Mouse (Mus musculus) neural tube, embryonic 15.5 days (tissue): ENCODE data around the gene Tbkbp1. TPM values are rescaled to one million over a fixed set of nuclear protein-coding genes. Genes with fewer than 3 reads are reported as not detected.
"Not testable (repeated sequence)": the region's sequence is repeated elsewhere in the genome, so short reads cannot be mapped to it uniquely, and the experiment has no call there.

Experiments
- ATAC-seq: fragments of 200-750 bp; cut with Nextera tagmentation; 2 replicates; pipeline ENCODE4 v1.8.0; 2017; ENCODE audit warnings: mild to moderate bottlenecking, moderate TSS enrichment, moderate library complexity; ENCODE audit not compliant: low FRiP score
- H3K27ac ChIP-seq: fragments of 300-500 bp; sonication (generic); replicated peaks from 2 replicates; pipeline ENCODE4 v1.5.1; 2015; ENCODE audit warnings: mild to moderate bottlenecking, inconsistent platforms
- H3K27me3 ChIP-seq: fragments of 300-500 bp; sonication (generic); replicated peaks from 2 replicates; pipeline ENCODE4 v1.6.1; 2015; ENCODE audit warnings: inconsistent platforms
- H3K36me3 ChIP-seq: fragments of 300-500 bp; sonication (generic); 2 replicates; pipeline ENCODE4 v1.6.1; 2015; ENCODE audit warnings: inconsistent platforms
- H3K4me1 ChIP-seq: fragments of 300-500 bp; sonication (generic); 2 replicates; pipeline ENCODE4 v1.6.1; 2015; ENCODE audit warnings: inconsistent platforms
- H3K4me2 ChIP-seq: fragments of 300-500 bp; sonication (generic); 2 replicates; pipeline ENCODE4 v1.6.1; 2015; ENCODE audit warnings: inconsistent platforms, mild to moderate bottlenecking, moderate library complexity
- H3K4me3 ChIP-seq: fragments of 300-500 bp; sonication (generic); replicated peaks from 2 replicates; pipeline ENCODE4 v1.5.1; 2015; ENCODE audit warnings: mild to moderate bottlenecking, inconsistent platforms
- H3K9ac ChIP-seq: fragments of 300-500 bp; sonication (generic); replicated peaks from 2 replicates; pipeline ENCODE4 v1.6.1; 2015; ENCODE audit warnings: mild to moderate bottlenecking, inconsistent platforms
- H3K9me3 ChIP-seq: fragments of 300-500 bp; sonication (generic); replicated peaks from 2 replicates; pipeline ENCODE4 v1.6.1; 2016; ENCODE audit warnings: inconsistent platforms
- WGBS: fragments of 180-500 bp; shearing (Covaris S2); methylation state at CpG from one replicate; pipeline ENCODE4 v1.1.7; 2015; ENCODE audit warnings: mixed read lengths; 5-methylcytosine and 5-hydroxymethylcytosine counted together
- polyA plus RNA-seq: library from polyadenylated mRNA; unstranded; fragments of >200 nt; fragmentation: Nextera tagmentation; extraction: Ambion mirVana; gene quantifications from 2 replicates; pipeline ENCODE4 v1.2.1, GENCODE M21; 2015

Gene Tbkbp1
- polyA plus RNA-seq = 8.8 and 9.5 TPM in 2 replicates

DNA sequence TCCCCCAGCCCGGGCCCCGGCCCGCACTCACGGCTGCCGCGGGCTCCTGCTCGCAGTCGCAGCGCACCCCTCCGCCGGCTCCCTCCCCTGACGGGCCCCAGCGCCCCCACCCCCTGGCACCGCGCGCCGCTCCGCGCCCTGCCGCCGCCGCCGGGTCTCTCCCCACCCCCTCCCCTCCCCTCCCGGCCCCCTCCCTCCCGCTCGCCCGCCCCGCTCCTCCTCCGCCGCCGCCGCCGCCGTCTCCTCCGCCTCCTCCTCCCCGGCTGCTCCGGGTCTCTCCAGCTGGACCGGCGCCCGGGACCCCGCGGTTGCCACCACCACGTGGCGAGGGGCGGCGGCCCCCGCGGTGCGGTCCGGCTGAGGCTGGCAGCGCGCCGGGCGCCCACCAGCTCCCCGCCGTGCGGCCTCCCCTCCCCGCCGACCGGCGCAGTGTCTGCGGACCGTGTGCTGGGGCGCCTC lies at the start of gene Tbkbp1:
Gene Tbkbp1 (minus strand): TSS at position 153 of the 459 bp plus-strand sequence.
- H3K4me3 ChIP-seq = peak within 1 kb of the TSS; percentile 78
- WGBS = 0% methylated on average over 27 of the region's 64 CpGs
- H3K36me3 ChIP-seq = peaks cover 23% of the 10 kb centered on the region
- peak within 1 kb of the TSS; percentile 87 for H3K9ac ChIP-seq
- no peaks in the 10 kb centered on the region for H3K9me3 ChIP-seq
- H3K27ac ChIP-seq = peak within 1 kb of the TSS; percentile 96
- H3K4me1 ChIP-seq = peaks cover 45% of the 10 kb centered on the region
- peak within 1 kb of the TSS; percentile 89 for H3K4me2 ChIP-seq
- peak; percentile 13 for ATAC-seq
- H3K27me3 ChIP-seq = no peaks in the 10 kb centered on the region

DNA sequence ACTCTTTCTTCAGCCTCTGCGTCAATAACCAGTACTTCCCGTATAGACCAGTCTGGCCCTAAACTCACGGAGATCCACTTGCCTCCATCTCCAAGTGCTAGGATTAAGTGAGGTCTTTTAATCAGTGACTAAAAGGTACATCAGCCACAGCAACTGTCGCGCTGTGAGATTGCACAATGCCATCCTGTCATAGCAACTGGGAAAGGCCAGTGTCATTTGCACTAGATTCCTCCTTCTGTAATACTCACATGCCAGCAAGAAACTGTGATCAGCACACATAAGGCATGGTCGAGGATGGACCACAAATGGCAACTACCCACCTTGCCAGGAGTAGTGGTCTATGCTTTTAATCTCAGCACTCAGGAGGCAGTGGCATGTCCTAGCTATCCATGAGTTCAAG lies 48.2 kb upstream of the Tbkbp1 start:
- no peaks in the 10 kb centered on the region for H3K4me1 ChIP-seq
- no peak overlapping the region for H3K9ac ChIP-seq
- H3K9me3 ChIP-seq = no peaks in the 10 kb centered on the region
- no peaks in the 10 kb centered on the region for H3K36me3 ChIP-seq
- WGBS = 88% methylated on average over 6 of the region's 6 CpGs
- ATAC-seq = no peak
- H3K27ac ChIP-seq = no peak overlapping the region
- H3K4me3 ChIP-seq = no peak overlapping the region
- H3K27me3 ChIP-seq = no peaks in the 10 kb centered on the region
- H3K4me2 ChIP-seq = no peak overlapping the region

DNA sequence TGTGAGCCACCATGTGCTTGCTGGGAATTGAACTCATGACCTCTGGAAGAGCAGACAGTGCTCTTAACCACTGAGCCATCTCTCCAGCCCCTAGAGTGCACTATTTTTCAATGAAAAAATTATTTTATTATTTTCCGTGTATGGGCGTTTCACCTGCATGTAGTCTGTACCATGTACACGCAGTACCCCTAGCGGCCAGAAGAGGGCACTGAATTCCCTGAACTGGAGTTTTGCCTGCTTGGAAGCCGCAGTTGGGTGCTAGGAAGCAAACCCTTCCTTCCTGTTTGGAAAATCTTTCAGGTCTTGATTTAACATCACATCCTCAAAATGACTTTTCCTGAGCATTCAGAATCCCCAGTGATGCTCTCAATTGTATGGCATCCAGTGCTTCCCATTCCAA lies 47.3 kb upstream of the Tbkbp1 start:
- Histone ChIP-seq H3K4me1 (no peaks in the 10 kb centered on the region), H3K27ac (no peak overlapping the region), H3K4me3 (no peak overlapping the region), H3K9me3 (no peaks in the 10 kb centered on the region), H3K27me3 (no peaks in the 10 kb centered on the region), H3K4me2 (no peak overlapping the region), H3K9ac (no peak overlapping the region), H3K36me3 (no peaks in the 10 kb centered on the region)
- 21% methylated on average over 5 of the region's 5 CpGs for WGBS
- no peak for ATAC-seq

DNA sequence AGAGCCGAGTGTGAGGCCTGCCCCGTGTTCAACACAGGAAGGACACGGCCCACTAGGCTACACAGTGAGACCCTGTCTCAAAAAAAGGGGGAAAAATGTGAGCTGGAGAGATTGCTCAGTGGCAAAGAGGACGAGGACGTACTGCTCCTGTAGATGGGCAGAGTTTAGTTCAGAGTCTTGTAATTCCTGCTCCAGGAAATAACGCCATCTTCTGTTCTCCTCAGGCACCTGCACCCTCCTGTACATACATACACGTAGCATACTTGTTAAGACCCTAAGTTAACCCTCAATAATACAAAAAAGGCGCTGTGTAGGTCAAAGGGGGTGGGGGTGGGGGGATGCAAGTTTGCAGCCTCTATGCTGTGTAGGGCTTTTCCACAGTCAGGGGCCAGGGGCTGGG lies 45.7 kb upstream of the Tbkbp1 start:
- Histone ChIP-seq H3K9ac (no peak overlapping the region), H3K4me3 (no peak overlapping the region), H3K4me2 (no peak overlapping the region), H3K27ac (no peak overlapping the region), H3K27me3 (no peaks in the 10 kb centered on the region), H3K4me1 (no peaks in the 10 kb centered on the region), H3K9me3 (no peaks in the 10 kb centered on the region), H3K36me3 (no peaks in the 10 kb centered on the region)
- ATAC-seq = no peak
- 81% methylated on average over 8 of the region's 8 CpGs for WGBS

DNA sequence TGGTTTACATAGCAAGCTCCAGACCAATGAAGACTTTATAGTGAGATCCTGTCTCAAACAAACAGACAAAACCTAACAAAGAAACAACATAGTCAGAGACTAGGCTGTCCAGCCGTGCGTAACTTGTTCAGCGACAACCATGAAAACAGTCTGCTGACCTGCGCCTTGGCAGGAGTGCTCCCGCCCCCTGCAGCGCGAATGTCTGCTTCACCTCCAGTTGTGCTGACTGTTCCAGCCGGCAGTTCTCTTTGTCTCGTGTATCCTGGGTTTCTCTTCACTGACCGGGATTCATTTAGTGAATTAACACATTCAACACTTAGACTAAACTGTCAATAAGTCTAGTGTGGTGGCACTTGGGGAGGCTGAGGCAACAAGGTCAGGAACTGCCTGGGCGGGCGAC lies 45.2 kb upstream of the Tbkbp1 start:
- 66% methylated on average over 12 of the region's 12 CpGs for WGBS

DNA sequence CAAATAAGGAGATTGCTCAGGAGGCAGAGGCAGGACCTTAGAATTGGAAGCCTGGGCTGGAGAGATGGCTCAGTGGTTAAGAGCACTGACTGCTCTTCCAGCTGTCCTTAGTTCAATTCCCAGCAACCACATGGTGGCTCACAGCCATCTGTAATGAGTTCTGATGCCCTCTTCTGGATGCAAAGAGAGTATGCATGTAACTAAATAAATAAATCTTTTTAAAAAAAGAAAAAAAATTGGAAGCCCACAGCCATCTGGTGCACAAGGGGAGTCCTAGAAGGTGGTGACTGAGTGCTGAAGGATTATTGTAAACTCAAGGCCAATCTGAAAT lies 41.3 kb upstream of the Tbkbp1 start:
- peaks cover 11% of the 10 kb centered on the region for H3K4me1 ChIP-seq
- H3K27me3 ChIP-seq = no peaks in the 10 kb centered on the region
- ATAC-seq = no peak
- H3K36me3 ChIP-seq = no peaks in the 10 kb centered on the region
- H3K9ac ChIP-seq = no peak overlapping the region
- H3K9me3 ChIP-seq = no peaks in the 10 kb centered on the region
- no peak overlapping the region for H3K4me3 ChIP-seq
- no peak overlapping the region for H3K4me2 ChIP-seq
- H3K27ac ChIP-seq = no peak overlapping the region

More for the DNA sequence above, 45.2 kb upstream of the Tbkbp1 start:
- Histone ChIP-seq H3K4me1 (no peaks in the 10 kb centered on the region), H3K9me3 (no peaks in the 10 kb centered on the region), H3K27ac (no peak overlapping the region), H3K4me2 (no peak overlapping the region), H3K4me3 (no peak overlapping the region), H3K9ac (no peak overlapping the region), H3K36me3 (no peaks in the 10 kb centered on the region), H3K27me3 (no peaks in the 10 kb centered on the region)
- ATAC-seq = no peak

DNA sequence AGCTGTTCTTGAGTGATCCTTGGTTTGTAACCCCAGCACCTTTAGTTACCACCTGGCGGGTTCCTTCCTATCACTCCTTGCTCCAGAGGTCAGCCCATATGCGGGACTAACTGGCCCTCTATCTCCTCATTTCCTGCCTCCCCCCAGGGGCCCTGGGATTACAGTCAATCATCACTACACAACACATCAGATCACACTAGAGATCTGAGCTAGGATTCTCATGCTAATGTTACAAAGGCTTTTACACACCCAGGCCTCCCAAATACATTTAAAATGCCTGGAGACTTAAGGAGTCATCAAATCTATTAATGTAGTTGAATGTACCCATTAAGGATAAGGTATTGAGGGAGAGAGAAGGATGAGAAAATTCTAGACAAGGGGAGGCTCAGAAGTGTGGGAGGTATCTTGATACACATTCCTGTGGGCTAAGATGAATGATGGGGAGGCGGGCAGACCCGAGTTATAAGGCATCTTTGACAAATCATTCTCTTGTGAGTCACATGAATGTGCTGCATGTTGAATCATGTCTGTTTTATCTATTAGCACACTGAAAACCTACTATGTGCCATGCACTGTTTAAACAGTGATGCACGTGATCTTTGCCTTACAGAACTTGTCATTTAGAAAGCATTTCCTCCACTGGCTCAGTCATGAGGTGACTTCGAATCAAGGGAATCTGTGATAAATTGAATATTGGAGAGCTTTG lies 40.8 kb upstream of the Tbkbp1 start:
- ATAC-seq = no peak
- WGBS = 84% methylated on average over 6 of the region's 6 CpGs

DNA sequence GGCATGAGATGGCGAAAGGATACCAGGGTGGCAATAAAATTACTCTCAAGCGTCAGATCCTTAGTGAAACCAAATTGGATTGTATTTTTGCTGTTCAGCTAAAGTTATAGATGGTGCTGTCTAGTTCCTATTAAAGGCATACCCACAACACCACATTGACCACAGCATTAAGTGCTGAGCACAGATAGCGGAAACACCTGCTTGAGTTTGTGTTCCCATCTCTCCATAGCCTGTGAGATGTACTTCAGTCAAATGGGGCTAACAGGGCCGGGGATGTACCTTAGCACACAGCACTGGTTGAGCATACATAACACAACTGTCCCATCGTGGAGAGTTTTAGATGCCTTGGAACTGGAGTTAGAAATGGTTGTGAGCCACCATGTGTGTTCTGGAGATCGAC lies 39.7 kb upstream of the Tbkbp1 start:
- peaks cover 20% of the 10 kb centered on the region for H3K4me1 ChIP-seq
- H3K9me3 ChIP-seq = no peaks in the 10 kb centered on the region
- 90% methylated on average over 6 of the region's 6 CpGs for WGBS
- H3K27me3 ChIP-seq = no peaks in the 10 kb centered on the region
- H3K27ac ChIP-seq = no peak overlapping the region
- ATAC-seq = no peak
- H3K36me3 ChIP-seq = no peaks in the 10 kb centered on the region
- H3K4me3 ChIP-seq = no peak overlapping the region
- no peak overlapping the region for H3K9ac ChIP-seq
- no peak overlapping the region for H3K4me2 ChIP-seq

More for the DNA sequence above, 40.8 kb upstream of the Tbkbp1 start:
- Histone ChIP-seq H3K4me2 (no peak overlapping the region), H3K36me3 (no peaks in the 10 kb centered on the region), H3K27ac (no peak overlapping the region), H3K27me3 (no peaks in the 10 kb centered on the region), H3K9ac (no peak overlapping the region), H3K9me3 (no peaks in the 10 kb centered on the region), H3K4me1 (peaks cover 11% of the 10 kb centered on the region), H3K4me3 (no peak overlapping the region)

DNA sequence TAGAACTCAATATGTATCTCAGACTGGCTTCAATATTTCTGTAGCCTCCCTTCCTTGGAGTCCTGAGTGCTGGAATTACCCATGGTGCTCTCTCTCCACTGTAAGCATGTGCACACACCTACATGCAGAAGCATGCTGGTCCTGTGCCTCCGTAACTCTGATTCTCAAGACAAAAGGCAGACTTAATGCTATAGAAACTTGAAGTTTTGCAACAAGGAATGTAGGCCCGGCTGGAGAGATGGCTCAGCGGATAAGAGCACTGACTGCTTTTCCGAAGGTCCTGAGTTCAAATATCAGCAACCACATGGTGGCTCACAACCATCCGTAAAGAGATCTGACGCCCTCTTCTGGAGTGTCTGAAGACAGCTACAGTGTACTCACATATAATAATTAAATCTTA lies 38.4 kb upstream of the Tbkbp1 start:
- not testable (repeated sequence) for H3K27me3 ChIP-seq, H3K27ac ChIP-seq, H3K9ac ChIP-seq, H3K4me2 ChIP-seq, ATAC-seq, H3K9me3 ChIP-seq, H3K4me3 ChIP-seq, H3K36me3 ChIP-seq
- 90% methylated on average over 6 of the region's 6 CpGs for WGBS
- peaks cover 32% of the 10 kb centered on the region for H3K4me1 ChIP-seq

DNA sequence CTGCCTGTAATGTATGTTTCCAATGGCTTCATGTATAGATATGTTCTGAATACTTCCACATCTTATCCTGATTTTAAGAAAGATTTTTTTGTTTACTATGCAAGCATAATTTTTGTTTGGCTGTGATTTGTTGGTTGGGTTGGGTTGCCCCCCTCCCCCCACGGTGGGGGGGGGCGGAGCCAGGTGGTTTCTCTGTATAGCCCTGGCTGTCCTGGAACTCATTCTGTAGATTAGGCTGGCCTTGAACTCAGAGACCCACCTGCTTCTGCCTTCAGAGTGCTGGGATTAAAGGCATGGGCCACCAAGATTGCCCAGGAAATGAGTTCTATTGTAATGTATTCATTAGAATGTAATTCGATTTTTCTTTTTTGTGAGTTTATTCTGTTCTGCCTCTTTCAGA lies 37.9 kb upstream of the Tbkbp1 start:
- Histone ChIP-seq H3K4me2 (peak overlapping the region; percentile 85), H3K27ac (no peak overlapping the region), H3K4me1 (peaks cover 35% of the 10 kb centered on the region), H3K36me3 (peaks cover 10% of the 10 kb centered on the region), H3K9me3 (no peaks in the 10 kb centered on the region), H3K9ac (no peak overlapping the region), H3K4me3 (peak overlapping the region; percentile 95), H3K27me3 (no peaks in the 10 kb centered on the region)
- WGBS = 36% methylated on average over 3 of the region's 3 CpGs
- ATAC-seq = no peak

DNA sequence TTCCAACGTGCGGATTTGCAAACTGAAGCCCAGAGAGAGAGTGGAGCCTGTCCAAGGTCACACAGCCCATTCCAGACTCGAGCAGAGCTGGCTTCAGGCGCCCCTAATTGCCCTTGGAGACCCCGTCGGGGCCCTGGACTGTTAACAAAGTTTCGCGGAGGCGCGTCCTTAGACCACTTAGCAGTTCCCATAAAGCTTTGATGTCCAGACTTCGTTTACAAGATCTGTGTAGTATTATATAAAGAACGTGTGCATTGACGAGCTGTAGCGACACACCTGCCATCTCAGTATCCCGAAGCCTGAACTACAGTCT lies 37.3 kb upstream of the Tbkbp1 start:
- peak overlapping the region; percentile 67 for H3K9ac ChIP-seq
- H3K27ac ChIP-seq = peak overlapping the region; percentile 95
- peak overlapping the region; percentile 95 for H3K4me3 ChIP-seq
- no peaks in the 10 kb centered on the region for H3K9me3 ChIP-seq
- H3K36me3 ChIP-seq = peaks cover 15% of the 10 kb centered on the region
- H3K27me3 ChIP-seq = no peaks in the 10 kb centered on the region
- no peak for ATAC-seq
- H3K4me1 ChIP-seq = peaks cover 40% of the 10 kb centered on the region
- H3K4me2 ChIP-seq = peak overlapping the region; percentile 85
- WGBS = under 1% methylated on average over 15 of the region's 15 CpGs

DNA sequence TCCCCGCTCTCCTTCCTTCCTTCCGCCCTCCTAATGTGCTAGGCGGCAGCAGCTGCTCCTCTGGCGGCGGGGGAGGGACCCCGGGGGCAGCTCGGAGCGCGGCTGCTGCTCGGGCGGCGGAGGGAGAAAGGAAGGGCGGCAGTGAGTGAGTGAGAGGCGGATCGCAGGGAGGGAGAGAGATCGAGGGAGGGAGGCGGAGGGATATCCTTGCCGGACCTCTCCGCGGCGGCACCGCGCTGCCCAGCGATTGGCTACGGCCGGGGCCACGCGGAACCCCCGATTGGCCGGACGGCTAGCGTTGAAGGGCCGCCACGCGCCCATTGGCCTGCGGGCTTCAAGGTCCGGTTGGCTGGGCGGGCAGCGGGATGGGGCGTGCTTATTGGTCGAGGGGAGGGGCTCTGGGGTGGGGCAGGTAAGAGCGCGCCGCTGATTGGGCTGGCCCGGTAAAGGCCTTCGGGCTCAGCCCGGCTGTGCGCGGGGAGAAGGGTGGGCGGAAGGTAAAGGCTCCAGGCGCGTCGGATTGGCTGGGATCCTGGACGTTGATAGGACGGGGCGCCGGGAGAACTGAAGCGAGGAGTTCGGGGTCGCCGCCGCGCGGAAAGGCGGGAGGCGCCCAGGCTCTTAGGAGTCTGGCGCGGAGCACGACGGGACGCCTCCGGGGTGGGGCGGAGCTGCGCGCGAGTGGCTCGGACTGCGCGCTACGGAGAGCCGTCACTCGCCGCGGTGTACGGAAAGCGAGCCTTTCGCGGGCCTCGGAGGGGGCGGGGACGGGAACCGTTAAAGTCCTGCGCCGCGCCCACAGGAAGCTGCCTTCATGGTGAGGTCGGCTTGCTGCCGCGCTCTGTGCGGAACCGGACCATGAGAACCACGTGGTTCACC lies 36.7 kb upstream of the Tbkbp1 start, which contains the start of gene Kpnb1:
Gene Kpnb1 (minus strand): TSS at position 118 of the 879 bp plus-strand sequence.
- Histone ChIP-seq H3K27me3 (no peaks in the 10 kb centered on the region), H3K4me2 (peak within 1 kb of the TSS; percentile 87), H3K9ac (peak within 1 kb of the TSS; percentile 82), H3K9me3 (no peaks in the 10 kb centered on the region), H3K27ac (peak within 1 kb of the TSS; percentile 96), H3K4me3 (peak within 1 kb of the TSS; percentile 95), H3K4me1 (peaks cover 40% of the 10 kb centered on the region), H3K36me3 (peaks cover 21% of the 10 kb centered on the region)
- ATAC-seq = peak; percentile 95
- under 1% methylated on average over 93 of the region's 101 CpGs for WGBS
